Mouse (Mus musculus) embryonic fibroblast, embryonic 13.5 days (primary cell): Measurements from ENCODE around the gene Myh2.

ENCODE experiments used
- CTCF ChIP-seq: IDR thresholded peaks from 2 replicates; pipeline ENCODE4 v1.5.1; 2011; ENCODE audit warnings: mild to moderate bottlenecking, control low read depth, low read length, moderate library complexity, borderline replicate concordance; ENCODE audit not compliant: insufficient read depth
- POLR2A ChIP-seq: IDR thresholded peaks from 2 replicates; pipeline ENCODE4 v1.6.1; 2011; ENCODE audit warnings: low read depth, mild to moderate bottlenecking, control low read depth, low read length, moderate library complexity

- TF ChIP-seq CTCF (no peak), POLR2A (no peak)
These were observed 59.1 kb downstream of the Myh2 start for GRCm38 (mm10) chr11:67229946-67230345.
